Mouse (Mus musculus): ENCODE measurements around the gene Nudt8.

DNA sequence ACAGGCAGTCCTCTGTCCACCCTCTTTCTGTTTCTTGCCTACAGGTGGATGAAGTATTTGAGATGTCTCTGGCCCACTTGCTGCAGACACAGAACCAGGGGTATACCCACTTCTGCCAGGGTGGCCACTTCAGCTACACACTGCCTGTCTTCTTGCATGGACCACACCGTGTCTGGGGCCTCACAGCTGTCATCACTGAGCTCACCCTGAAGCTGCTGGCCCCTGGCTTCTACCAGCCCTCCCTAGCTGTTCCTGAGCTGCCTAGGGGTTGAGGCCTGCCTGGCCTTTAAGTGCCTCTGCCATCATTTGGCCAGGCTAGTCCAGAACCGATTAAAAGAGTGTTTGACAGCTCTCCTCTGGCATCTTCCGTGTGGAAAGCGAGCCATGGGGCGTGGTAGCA is 1.4 kb downstream of the Nudt8 start:
- TF ChIP-seq POLR2A (IDR thresholded peaks at IDR 0.05; ENCODE audit: low read depth, low read length) (no peak), CTCF (conservative IDR thresholded peaks at IDR 0.05; ENCODE audit: insufficient read depth, insufficient read length, low read depth, low read length) (no peak)
